ENCODE assay signal across 9 mouse cellular contexts in genomic region chr2:165878021-165878585, GRCm38 (mm10). TPM values are rescaled to one million over a fixed set of nuclear protein-coding genes. Genes with fewer than 3 reads are reported as not detected.
DNase-seq lines count a peak whose midpoint lies in the region; ATAC-seq lines count a peak whose summit lies in the region.
"Had no signal": no experiment of that assay in that cellular context is flagged by ENCODE, and none has a peak within 500 bp of the region (broad histone marks: within the 10 kb centered on the region; RNA-seq: fewer than 3 reads in every experiment).

No protein-coding gene starts in this region.

- peak overlapping the region; percentile 100 for H3K27ac ChIP-seq in kidney, embryonic 15.5 days
- H3K27ac ChIP-seq in embryonic facial prominence, embryonic 10.5 days (replicated peaks) = peak overlapping the region; percentile 100
- 0 out of 2 replicates have a peak overlapping the region, but pooled peaks have one; percentile 38 for H3K27ac ChIP-seq in intestine, embryonic 14.5 days (ENCODE audit: low read depth)
- H3K27ac ChIP-seq in neural tube, embryonic 12.5 days = no peak overlapping the region

- 0 out of 2 replicates have a peak overlapping the region, but pooled peaks have one; percentile 2 for H3K4me3 ChIP-seq in kidney, embryonic 15.5 days (replicated peaks)
- peak overlapping the region; percentile 13; the same call in 1 of the 2 replicates for H3K4me3 ChIP-seq in embryonic facial prominence, embryonic 10.5 days
- H3K4me3 ChIP-seq in intestine, embryonic 14.5 days (ENCODE audit: low read depth, low read length) = no peak overlapping the region
- 0 out of 2 replicates have a peak overlapping the region, but pooled peaks have one; percentile 9 for H3K4me3 ChIP-seq in neural tube, embryonic 12.5 days
- H3K4me3 ChIP-seq: myocyte had no signal

- ATAC-seq in kidney, embryonic 15.5 days (replicated peaks; ENCODE audit: low FRiP score) = no peak
- ATAC-seq in intestine, embryonic 14.5 days (replicated peaks; ENCODE audit: low FRiP score, low TSS enrichment, low read depth) = no peak
- ATAC-seq in neural tube, embryonic 12.5 days (ENCODE audit: low FRiP score, low read depth) = no peak

- peak overlapping the region; percentile 33 for H3K9ac ChIP-seq in kidney, embryonic 15.5 days
- no peak overlapping the region for H3K9ac ChIP-seq in intestine, embryonic 14.5 days (ENCODE audit: low read length)
- H3K9ac ChIP-seq in neural tube, embryonic 12.5 days = peak overlapping the region; percentile 42; the same call in 1 of the 2 replicates

- peaks cover 20% of the 10 kb centered on the region for H3K36me3 ChIP-seq in kidney, embryonic 15.5 days
- H3K36me3 ChIP-seq in embryonic facial prominence, embryonic 10.5 days (replicated peaks) = peaks cover 40% of the 10 kb centered on the region
- H3K36me3 ChIP-seq in intestine, embryonic 14.5 days (ENCODE audit: control insufficient read depth, insufficient read depth, low read length) = peaks cover 31% of the 10 kb centered on the region
- H3K36me3 ChIP-seq in neural tube, embryonic 12.5 days = peaks cover 11% of the 10 kb centered on the region

- no peaks in the 10 kb centered on the region for H3K27me3 ChIP-seq in kidney, embryonic 15.5 days
- no peaks in the 10 kb centered on the region for H3K27me3 ChIP-seq in embryonic facial prominence, embryonic 10.5 days (replicated peaks; ENCODE audit: low read depth, poor library complexity, severe bottlenecking)
- no peaks in the 10 kb centered on the region for H3K27me3 ChIP-seq in intestine, embryonic 14.5 days (replicated peaks; ENCODE audit: control insufficient read depth, insufficient read depth, low read length)
- H3K27me3 ChIP-seq in neural tube, embryonic 12.5 days (replicated peaks) = no peaks in the 10 kb centered on the region

- intact Hi-C loops in left cerebral cortex, postnatal 14 days (cut with DNase I) = loop anchor here (2.0 kb wide), 1 partner anchor 51 kb away; no protein-coding TSS in a partner anchor

- H3K4me2 ChIP-seq in kidney, embryonic 15.5 days = peak overlapping the region; percentile 17
- 0 out of 2 replicates have a peak overlapping the region, but pooled peaks have one; percentile 15 for H3K4me2 ChIP-seq in intestine, embryonic 14.5 days (ENCODE audit: low read length)
- H3K4me2 ChIP-seq in neural tube, embryonic 12.5 days (replicated peaks) = peak overlapping the region; percentile 80

- WGBS in kidney, embryonic 15.5 days = 12% methylated on average over 10 of the region's 10 CpGs
- WGBS in embryonic facial prominence, embryonic 10.5 days = 24% methylated on average over 10 of the region's 10 CpGs
- WGBS in intestine, embryonic 14.5 days = 19% methylated on average over 10 of the region's 10 CpGs
- 11% methylated on average over 9 of the region's 10 CpGs for WGBS in neural tube, embryonic 12.5 days

- DNase-seq in kidney, postnatal 10 days = no peak
- DNase-seq in embryonic facial prominence, embryonic 10.5 days (ENCODE audit: low spot score) = no peak
- DNase-seq in intestine, embryonic 14.5 days (ENCODE audit: low spot score) = no peak
- no peak for DNase-seq in left cerebral cortex, postnatal 14 days (ENCODE audit: low spot score in 2 of 2)
- DNase-seq in frontal cortex, postnatal 36 days (ENCODE audit: low spot score in 2 of 2) = no peak
- DNase-seq in c-Kit-positive CD71-positive TER-119-positive erythroid progenitor cells, embryonic 14.5 days (ENCODE audit: low spot score) = no peak

- H3K9me3 ChIP-seq in kidney, embryonic 15.5 days (replicated peaks) = no peaks in the 10 kb centered on the region
- H3K9me3 ChIP-seq in embryonic facial prominence, embryonic 10.5 days = no peaks in the 10 kb centered on the region
- H3K9me3 ChIP-seq in intestine, embryonic 14.5 days (ENCODE audit: control insufficient read depth, low read length) = no peaks in the 10 kb centered on the region
- no peaks in the 10 kb centered on the region for H3K9me3 ChIP-seq in neural tube, embryonic 12.5 days

- peaks cover 98% of the 10 kb centered on the region for H3K4me1 ChIP-seq in kidney, embryonic 15.5 days
- peaks cover 100% of the 10 kb centered on the region for H3K4me1 ChIP-seq in embryonic facial prominence, embryonic 10.5 days
- H3K4me1 ChIP-seq in intestine, embryonic 14.5 days (replicated peaks; ENCODE audit: control insufficient read depth, insufficient read depth, low read length) = peaks cover 95% of the 10 kb centered on the region
- peaks cover 100% of the 10 kb centered on the region for H3K4me1 ChIP-seq in neural tube, embryonic 12.5 days

RNA-seq across cellular contexts. Expression of gene Zmynd8, which starts 20.7 kb away (rescaled TPM):
- polyA plus RNA-seq in kidney, embryonic 15.5 days (2015; fragmentation: Nextera tagmentation; extraction: Ambion mirVana) = 67.1 and 68.3 TPM in 2 replicates
- 68.1 and 69.9 TPM in 2 replicates for polyA plus RNA-seq in embryonic facial prominence, embryonic 10.5 days (2016; fragmentation: Nextera tagmentation; extraction: Ambion mirVana)
- 49.2 and 53.6 TPM in 2 replicates for polyA plus RNA-seq in intestine, embryonic 14.5 days (2014; fragmentation: Nextera tagmentation; extraction: Ambion mirVana)
- polyA plus RNA-seq in neural tube, embryonic 12.5 days (2016; fragmentation: Nextera tagmentation; extraction: Ambion mirVana) = 68.7 and 81.4 TPM in 2 replicates
- total RNA-seq in left cerebral cortex, postnatal 14 days (2021) = 100 to 1,000 TPM; 130 to 171 TPM

Comparison
In these comparisons a context has a peak if more than half of its experiments do, and no peak if none do; other contexts are left out.
1. H3K4me2 ChIP-seq: peak in every context shown above with its lines; median percentile 80 in neural tube, embryonic 12.5 days; 17 in kidney, embryonic 15.5 days; 15 in intestine, embryonic 14.5 days.